Mouse (Mus musculus): ENCODE data around the gene Pdcl2. TPM values are rescaled to one million over a fixed set of nuclear protein-coding genes. Genes with fewer than 3 reads are reported as not detected.

Gene Pdcl2
- not detected for polyA plus RNA-seq (2017; shearing (Covaris generic))

GRCm38 (mm10) chr5:76330953-76331352 is at the start of gene Pdcl2:
TSS of gene Pdcl2 (minus strand) at chr5:76331156.
- ATAC-seq, result no peak

- no peak for ATAC-seq
Observed at GRCm38 (mm10) chr5:76379216-76379615, 48.3 kb upstream of the Pdcl2 start.

GRCm38 (mm10) chr5:76369215-76369840 is 38.4 kb upstream of the Pdcl2 start:
- no peak for ATAC-seq

- ATAC-seq, result no peak
Observed at GRCm38 (mm10) chr5:76365406-76365805, 34.5 kb upstream of the Pdcl2 start.

- no peak for ATAC-seq
Observed at GRCm38 (mm10) chr5:76363453-76364104, 32.6 kb upstream of the Pdcl2 start, which contains the start of gene Nmu. TSS of gene Nmu (minus strand) at chr5:76363788.

GRCm38 (mm10) chr5:76360786-76361185 is 29.8 kb upstream of the Pdcl2 start:
- ATAC-seq, result no peak

- ATAC-seq, result no peak
Observed at GRCm38 (mm10) chr5:76360057-76360456, 29.1 kb upstream of the Pdcl2 start.

- no peak for ATAC-seq
Observed at GRCm38 (mm10) chr5:76351953-76352611, 21.1 kb upstream of the Pdcl2 start.

- no peak for ATAC-seq
Observed at GRCm38 (mm10) chr5:76351537-76351936, 20.6 kb upstream of the Pdcl2 start.

- no peak for ATAC-seq
Observed at GRCm38 (mm10) chr5:76346137-76346536, 15.2 kb upstream of the Pdcl2 start.

GRCm38 (mm10) chr5:76340931-76341330 is 10.0 kb upstream of the Pdcl2 start:
- no peak for ATAC-seq

GRCm38 (mm10) chr5:76337100-76337499 is 6.1 kb upstream of the Pdcl2 start:
- peak; percentile 69 for ATAC-seq

- no peak for ATAC-seq
Observed at GRCm38 (mm10) chr5:76333833-76334232, 2.9 kb upstream of the Pdcl2 start.

GRCm38 (mm10) chr5:76327296-76327695 is 3.7 kb downstream of the Pdcl2 start:
- ATAC-seq, result no peak

- ATAC-seq, result no peak
Observed at GRCm38 (mm10) chr5:76325113-76325512, 5.8 kb downstream of the Pdcl2 start.

- no peak for ATAC-seq
Observed at GRCm38 (mm10) chr5:76321249-76322196, 9.4 kb downstream of the Pdcl2 start.

- no peak for ATAC-seq
Observed at GRCm38 (mm10) chr5:76308206-76308605, 22.8 kb downstream of the Pdcl2 start.

GRCm38 (mm10) chr5:76306261-76306660 is 24.7 kb downstream of the Pdcl2 start:
- no peak for ATAC-seq

GRCm38 (mm10) chr5:76305616-76306015 is 25.3 kb downstream of the Pdcl2 start:
- no peak for ATAC-seq

GRCm38 (mm10) chr5:76304452-76305341 is 26.3 kb downstream of the Pdcl2 start, which contains the start of gene Clock:
TSS of gene Clock (minus strand) at chr5:76304792.
- peak; percentile 74 for ATAC-seq

- peak; percentile 66 for ATAC-seq
Observed at GRCm38 (mm10) chr5:76303745-76304451, 27.1 kb downstream of the Pdcl2 start.

All from inflammation-experienced regulatory T-cells, adult 6 months (primary cell).